13 mouse cellular contexts compared by ENCODE assay signal in genomic region chr16:96806298-96806697, GRCm38 (mm10).
DNase-seq lines count a peak whose midpoint lies in the region; ATAC-seq lines count a peak whose summit lies in the region.
"Had no signal": no experiment of that assay in that cellular context is flagged by ENCODE, and none has a peak within 500 bp of the region (broad histone marks: within the 10 kb centered on the region; RNA-seq: fewer than 3 reads in every experiment).

No protein-coding gene starts in this region.

- no peaks in the 10 kb centered on the region for H3K4me1 ChIP-seq in kidney, embryonic 14.5 days (ENCODE audit: control insufficient read depth, insufficient read depth, low read length)
- H3K4me1 ChIP-seq: liver, embryonic 15.5 days had no signal

- no peak overlapping the region for H3K4me3 ChIP-seq in kidney, embryonic 14.5 days (ENCODE audit: low read length)
- H3K4me3 ChIP-seq: erythroblast, embryonic 14.5 days; liver, embryonic 15.5 days had no signal

- no peaks in the 10 kb centered on the region for H3K36me3 ChIP-seq in kidney, embryonic 14.5 days (ENCODE audit: control insufficient read depth, insufficient read depth, low read length)
- H3K36me3 ChIP-seq: liver, embryonic 15.5 days had no signal

- no peaks in the 10 kb centered on the region for H3K9me3 ChIP-seq in kidney, embryonic 14.5 days (ENCODE audit: control insufficient read depth, low read length)
- H3K9me3 ChIP-seq: liver, embryonic 15.5 days had no signal

- no peak overlapping the region for H3K4me2 ChIP-seq in kidney, embryonic 14.5 days (replicated peaks; ENCODE audit: low read depth, low read length)
- H3K4me2 ChIP-seq: liver, embryonic 15.5 days had no signal

- 83% methylated on average over 1 of the region's 1 CpGs for WGBS in kidney, embryonic 14.5 days

- no peak overlapping the region for H3K27ac ChIP-seq in kidney, embryonic 14.5 days (ENCODE audit: low read depth, low read length)
- H3K27ac ChIP-seq: liver, embryonic 15.5 days had no signal

- DNase-seq in heart, adult 8-10 months (ENCODE audit: low spot score): peak; percentile 1
- DNase-seq in heart, postnatal 36 days: no peak
- peak; percentile 9 for DNase-seq in kidney, postnatal 10 days
- DNase-seq in cerebellum, adult 18-20 months: peak; percentile 61 to 66
- DNase-seq in heart, postnatal 14 days: peak; percentile 6 to 36
- DNase-seq: embryo, embryonic 11 days; lung, postnatal 14 days had no signal

- intact Hi-C loops in heart, postnatal 36 days (cut with DNase I): no loop called here
- intact Hi-C loops in heart, postnatal 14 days (cut with DNase I): no loop called here

- H3K9ac ChIP-seq in kidney, embryonic 14.5 days (ENCODE audit: low read depth, low read length): no peak overlapping the region
- H3K9ac ChIP-seq: liver, embryonic 15.5 days had no signal

- ATAC-seq in kidney, embryonic 14.5 days (ENCODE audit: low FRiP score, low TSS enrichment): no peak
- no peak for ATAC-seq in granulocyte monocyte progenitor cell, adult 5-6 weeks (replicated peaks; ENCODE audit: poor library complexity, severe bottlenecking)
- ATAC-seq: forebrain, embryonic 16.5 days; intestine, postnatal 0 days had no signal

- no peaks in the 10 kb centered on the region for H3K27me3 ChIP-seq in kidney, embryonic 14.5 days (ENCODE audit: control insufficient read depth, insufficient read depth, low read length)
- H3K27me3 ChIP-seq: liver, embryonic 15.5 days had no signal

Comparison
In these comparisons a context has a peak if more than half of its experiments do, and no peak if none do; other contexts are left out.
1. DNase-seq: peak in heart, adult 8-10 months (single experiment), kidney, postnatal 10 days (single experiment), cerebellum, adult 18-20 months (2 of 2) and heart, postnatal 14 days (2 of 2); none in heart, postnatal 36 days (0 of 2).